Mouse (Mus musculus) ES-E14 (cell line): ENCODE measurements around the gene Adprhl1.

Experiments used
- HCFC1 ChIP-seq: IDR thresholded peaks from 2 replicates; pipeline ENCODE4 v1.6.1; 2012; ENCODE audit warnings: low read length, inconsistent platforms, borderline replicate concordance; ENCODE audit not compliant: insufficient read depth
- MAFK ChIP-seq: IDR thresholded peaks from 2 replicates; pipeline ENCODE4 v1.6.1; 2014; ENCODE audit warnings: mild to moderate bottlenecking, low read depth, low read length, inconsistent platforms; ENCODE audit not compliant: insufficient read depth
- ZC3H11A ChIP-seq: IDR thresholded peaks from 2 replicates; pipeline ENCODE4 v1.6.1; 2012; ENCODE audit warnings: low read depth, mild to moderate bottlenecking, inconsistent platforms, low read length, borderline replicate concordance
- ZNF384 ChIP-seq: IDR thresholded peaks from 2 replicates; pipeline ENCODE4 v1.6.1; 2012; ENCODE audit warnings: low read depth, low read length, inconsistent platforms

DNA sequence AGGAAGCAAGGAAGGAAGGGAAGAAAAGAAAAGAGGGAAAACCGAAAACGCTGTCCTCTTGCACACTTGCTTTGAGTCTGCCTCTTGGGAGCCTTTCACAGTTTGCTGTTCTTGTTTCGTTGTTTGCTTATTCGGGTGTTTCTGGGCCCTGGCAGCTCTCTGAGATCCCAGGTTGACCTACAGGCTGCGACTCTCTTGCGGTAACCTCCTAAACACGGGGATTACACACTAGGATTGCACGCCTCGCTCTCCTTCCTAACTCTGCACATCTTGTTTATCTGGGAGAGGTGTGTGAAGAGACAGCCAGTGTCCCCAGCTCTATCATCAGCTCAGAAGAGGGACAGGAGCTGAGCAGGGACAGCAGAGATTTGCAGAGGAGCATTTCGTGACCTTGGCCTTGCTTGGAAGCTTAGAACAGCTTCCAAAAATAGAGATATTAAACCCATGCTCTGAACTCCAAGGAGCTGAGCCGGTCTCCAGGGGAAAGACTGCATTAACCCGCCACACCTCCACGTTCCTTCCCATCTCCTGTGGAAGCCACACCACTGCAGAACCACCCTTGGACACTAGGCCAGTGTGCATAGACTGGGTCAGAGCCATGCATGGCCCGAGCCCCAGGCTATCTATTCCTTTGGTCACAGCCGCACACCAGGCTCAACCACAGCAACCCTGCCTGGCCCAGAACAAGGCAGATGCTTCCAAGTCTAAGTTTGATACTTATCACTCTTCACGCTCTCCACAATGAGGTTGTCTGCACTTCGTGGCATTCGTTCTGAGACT lies 72.9 kb downstream of the Adprhl1 start:
- TF ChIP-seq ZC3H11A = no peak
- no peak for TF ChIP-seq MAFK
- no peak for TF ChIP-seq ZNF384
- no peak for TF ChIP-seq HCFC1
